In genomic region chr11:102258095-102258494, GRCm38 (mm10) we compare ENCODE assay signal across 23 mouse cellular contexts. TPM values are rescaled to one million over a fixed set of nuclear protein-coding genes. Genes with fewer than 3 reads are reported as not detected.
DNase-seq lines count a peak whose midpoint lies in the region; ATAC-seq and TF ChIP-seq lines count a peak whose summit lies in the region.
"Had no signal": no experiment of that assay in that cellular context is flagged by ENCODE, and none has a peak within 500 bp of the region (broad histone marks: within the 10 kb centered on the region; RNA-seq: fewer than 3 reads in every experiment).

No protein-coding gene starts in this region.

- H3K4me3 ChIP-seq in forebrain, embryonic 12.5 days (replicated peaks): no peak overlapping the region
- no peak overlapping the region for H3K4me3 ChIP-seq in forebrain, postnatal 0 days (ENCODE audit: low read depth, low read length)
- no peak overlapping the region for H3K4me3 ChIP-seq in heart, embryonic 12.5 days
- no peak overlapping the region for H3K4me3 ChIP-seq in heart, embryonic 10.5 days
- no peak overlapping the region for H3K4me3 ChIP-seq in ES-Bruce4 (ENCODE audit: low read depth, low read length)
- H3K4me3 ChIP-seq in olfactory bulb, adult 2 months (ENCODE audit: insufficient read depth, low read depth, low read length): no peak overlapping the region
- H3K4me3 ChIP-seq: embryonic facial prominence, embryonic 15.5 days; erythroblast, embryonic 14.5 days; gastrocnemius, adult 2 months; heart, embryonic 15.5 days; intestine, embryonic 15.5 days had no signal

- WGBS in forebrain, embryonic 12.5 days: 88% methylated on average over 6 of the region's 6 CpGs
- WGBS in forebrain, postnatal 0 days: 88% methylated on average over 6 of the region's 6 CpGs
- WGBS in heart, embryonic 12.5 days: 58% methylated on average over 6 of the region's 6 CpGs
- WGBS in heart, embryonic 10.5 days: 64% methylated on average over 6 of the region's 6 CpGs
- WGBS in olfactory bulb, adult 2 months: 61% methylated on average over 6 of the region's 6 CpGs

- H3K4me2 ChIP-seq in forebrain, embryonic 12.5 days: no peak overlapping the region
- no peak overlapping the region for H3K4me2 ChIP-seq in forebrain, postnatal 0 days (ENCODE audit: low read depth)
- H3K4me2 ChIP-seq in heart, embryonic 12.5 days: no peak overlapping the region
- H3K4me2 ChIP-seq: embryonic facial prominence, embryonic 15.5 days; hindbrain, embryonic 14.5 days; intestine, embryonic 15.5 days had no signal

- intact Hi-C loops in left cerebral cortex, postnatal 14 days (cut with DNase I): no loop called here

- H3K9me3 ChIP-seq in forebrain, embryonic 12.5 days: no peaks in the 10 kb centered on the region
- no peaks in the 10 kb centered on the region for H3K9me3 ChIP-seq in forebrain, postnatal 0 days (ENCODE audit: low read length)
- H3K9me3 ChIP-seq in heart, embryonic 12.5 days (replicated peaks): no peaks in the 10 kb centered on the region
- H3K9me3 ChIP-seq in heart, embryonic 10.5 days: no peaks in the 10 kb centered on the region
- no peaks in the 10 kb centered on the region for H3K9me3 ChIP-seq in ES-Bruce4 (replicated peaks; ENCODE audit: control insufficient read depth, insufficient read depth, low read length, poor library complexity, severe bottlenecking)
- H3K9me3 ChIP-seq: embryonic facial prominence, embryonic 15.5 days; heart, embryonic 15.5 days; intestine, embryonic 15.5 days had no signal

- H3K9ac ChIP-seq in forebrain, embryonic 12.5 days: no peak overlapping the region
- no peak overlapping the region for H3K9ac ChIP-seq in forebrain, postnatal 0 days
- 0 out of 2 replicates have a peak overlapping the region, but pooled peaks have one; percentile 14 for H3K9ac ChIP-seq in heart, embryonic 12.5 days
- H3K9ac ChIP-seq in ES-Bruce4 (ENCODE audit: low read depth, poor library complexity, severe bottlenecking): 0 out of 2 replicates have a peak overlapping the region, but pooled peaks have one; percentile 16
- H3K9ac ChIP-seq: embryonic facial prominence, embryonic 15.5 days; heart, embryonic 15.5 days; hindbrain, embryonic 14.5 days; intestine, embryonic 15.5 days had no signal

- peaks cover 14% of the 10 kb centered on the region for H3K4me1 ChIP-seq in forebrain, embryonic 12.5 days
- H3K4me1 ChIP-seq in forebrain, postnatal 0 days (ENCODE audit: insufficient read depth): no peaks in the 10 kb centered on the region
- H3K4me1 ChIP-seq in heart, embryonic 12.5 days (replicated peaks): peaks cover 34% of the 10 kb centered on the region
- H3K4me1 ChIP-seq in heart, embryonic 10.5 days: peaks cover 46% of the 10 kb centered on the region
- peaks cover 7% of the 10 kb centered on the region for H3K4me1 ChIP-seq in ES-Bruce4 (ENCODE audit: control insufficient read depth, insufficient read depth, low read length)
- peaks cover 12% of the 10 kb centered on the region for H3K4me1 ChIP-seq in olfactory bulb, adult 2 months (ENCODE audit: control insufficient read depth, insufficient read depth, low read length)
- H3K4me1 ChIP-seq: intestine, embryonic 15.5 days had no signal

- no peak for TF ChIP-seq EP300 in ES-Bruce4 (IDR thresholded peaks at IDR 0.05; ENCODE audit: insufficient read depth, low read depth, low read length)

- TF ChIP-seq POLR2A in ES-Bruce4 (IDR thresholded peaks at IDR 0.05; ENCODE audit: insufficient read depth, low read length): no peak
- no peak for TF ChIP-seq POLR2A in olfactory bulb, adult 2 months (IDR thresholded peaks at IDR 0.05; ENCODE audit: insufficient read depth, low read depth, low read length)

- H3K36me3 ChIP-seq in forebrain, embryonic 12.5 days (replicated peaks): peaks cover 54% of the 10 kb centered on the region
- H3K36me3 ChIP-seq in forebrain, postnatal 0 days (ENCODE audit: insufficient read depth): no peaks in the 10 kb centered on the region
- H3K36me3 ChIP-seq in heart, embryonic 12.5 days: peaks cover 53% of the 10 kb centered on the region
- H3K36me3 ChIP-seq in heart, embryonic 10.5 days: peaks cover 59% of the 10 kb centered on the region
- peaks cover 76% of the 10 kb centered on the region for H3K36me3 ChIP-seq in ES-Bruce4 (ENCODE audit: control insufficient read depth, insufficient read depth, low read length, poor library complexity, severe bottlenecking)

- TF ChIP-seq CTCF in forebrain, postnatal 0 days (IDR thresholded peaks at IDR 0.05; ENCODE audit: low read depth): no peak
- no peak for TF ChIP-seq CTCF in ES-Bruce4 (IDR thresholded peaks at IDR 0.05; ENCODE audit: low read depth, low read length)
- TF ChIP-seq CTCF in olfactory bulb, adult 2 months (IDR thresholded peaks at IDR 0.05; ENCODE audit: insufficient read depth, low read depth, low read length): no peak

- DNase-seq in forebrain, postnatal 0 days: no peak
- DNase-seq in heart, embryonic 10.5 days (ENCODE audit: low spot score): no peak
- no peak for DNase-seq in left cerebral cortex, postnatal 14 days (ENCODE audit: low spot score in 2 of 2)
- DNase-seq: adrenal gland, adult 2 months; adrenal gland, postnatal 25 days; cerebellum, adult 18-20 months; cerebellum, adult 9-11 months; cerebellum, postnatal 36 days; gastrocnemius, adult 2 months; gastrocnemius, postnatal 36 days; heart, adult 11 months; heart, postnatal 14 days had no signal

- ATAC-seq in forebrain, embryonic 12.5 days (ENCODE audit: low FRiP score): no peak
- no peak for ATAC-seq in forebrain, postnatal 0 days
- ATAC-seq in heart, embryonic 12.5 days (ENCODE audit: insufficient number of reproducible peaks, low FRiP score): no peak
- ATAC-seq: intestine, embryonic 15.5 days had no signal

- peak overlapping the region; percentile 38; the same call in 1 of the 2 replicates for H3K27ac ChIP-seq in forebrain, embryonic 12.5 days
- H3K27ac ChIP-seq in forebrain, postnatal 0 days (ENCODE audit: low read depth, low read length): no peak overlapping the region
- no peak overlapping the region for H3K27ac ChIP-seq in heart, embryonic 12.5 days (ENCODE audit: poor library complexity, severe bottlenecking)
- no peak overlapping the region for H3K27ac ChIP-seq in heart, embryonic 10.5 days
- H3K27ac ChIP-seq in ES-Bruce4 (ENCODE audit: insufficient read depth, low read length): 0 out of 2 replicates have a peak overlapping the region, but pooled peaks have one; percentile 46
- H3K27ac ChIP-seq in olfactory bulb, adult 2 months (ENCODE audit: insufficient read depth, low read depth, low read length): peak overlapping the region; percentile 56; the same call in 1 of the 2 replicates
- H3K27ac ChIP-seq: gastrocnemius, adult 2 months; heart, embryonic 15.5 days; hindbrain, embryonic 14.5 days; intestine, embryonic 15.5 days had no signal

- H3K27me3 ChIP-seq in forebrain, embryonic 12.5 days: no peaks in the 10 kb centered on the region
- no peaks in the 10 kb centered on the region for H3K27me3 ChIP-seq in forebrain, postnatal 0 days (ENCODE audit: insufficient read depth, low read length)
- no peaks in the 10 kb centered on the region for H3K27me3 ChIP-seq in heart, embryonic 12.5 days (replicated peaks)
- H3K27me3 ChIP-seq in heart, embryonic 10.5 days (ENCODE audit: insufficient read depth, poor library complexity, severe bottlenecking): no peaks in the 10 kb centered on the region
- H3K27me3 ChIP-seq in ES-Bruce4 (ENCODE audit: control insufficient read depth, insufficient read depth, low read length, poor library complexity, severe bottlenecking): no peaks in the 10 kb centered on the region
- H3K27me3 ChIP-seq: embryonic facial prominence, embryonic 15.5 days; heart, embryonic 15.5 days; intestine, embryonic 15.5 days had no signal

RNA-seq across cellular contexts. Expression of gene BC030867, which starts 9.4 kb away (rescaled TPM):
- 18.5 and 19.4 TPM in 2 replicates for polyA plus RNA-seq in forebrain, embryonic 12.5 days (2016; fragmentation: Nextera tagmentation; extraction: Ambion mirVana)
- total RNA-seq in forebrain, postnatal 0 days (2014; rRNA removed): 0.62 and 1.0 TPM in 2 replicates
- polyA plus RNA-seq in forebrain, postnatal 0 days (2015; fragmentation: Nextera tagmentation; extraction: Ambion mirVana): 1.5 and 1.6 TPM in 2 replicates
- 14.0 and 14.3 TPM in 2 replicates for polyA plus RNA-seq in heart, embryonic 12.5 days (2016; fragmentation: Nextera tagmentation; extraction: Ambion mirVana)
- 16.5 and 19.4 TPM in 2 replicates for polyA plus RNA-seq in heart, embryonic 10.5 days (2016; fragmentation: Nextera tagmentation; extraction: Ambion mirVana)
- 32.5 and 34.0 TPM in 2 replicates for polyA plus RNA-seq in ES-Bruce4 (2011; ENCODE audit: insufficient read depth, insufficient read length, low read depth, missing spikeins)
- not detected in 2 replicates for polyA plus RNA-seq in olfactory bulb, adult 2 months (2012; ENCODE audit: insufficient read depth, insufficient read length, low replicate concordance, missing spikeins)
- under 1 TPM; 0.46 to 0.63 TPM for total RNA-seq in left cerebral cortex, postnatal 14 days (2021)
- total RNA-seq: gastrocnemius, adult 2 months; gastrocnemius, postnatal 36 days had no signal

RNA-seq across cellular contexts. Expression of gene Asb16, which starts 10.4 kb away (rescaled TPM):
- not detected in 2 replicates for polyA plus RNA-seq in forebrain, embryonic 12.5 days (2016; fragmentation: Nextera tagmentation; extraction: Ambion mirVana)
- total RNA-seq in forebrain, postnatal 0 days (2014; rRNA removed): 0.54 and 1.4 TPM in 2 replicates
- 0.11 TPM in 1 of 2 replicates, not detected in the other for polyA plus RNA-seq in forebrain, postnatal 0 days (2015; fragmentation: Nextera tagmentation; extraction: Ambion mirVana)
- 0.06 and 0.13 TPM in 2 replicates for polyA plus RNA-seq in heart, embryonic 12.5 days (2016; fragmentation: Nextera tagmentation; extraction: Ambion mirVana)
- polyA plus RNA-seq in heart, embryonic 10.5 days (2016; fragmentation: Nextera tagmentation; extraction: Ambion mirVana): 0.06 and 0.08 TPM in 2 replicates
- 0.70 and 2.3 TPM in 2 replicates for polyA plus RNA-seq in ES-Bruce4 (2011; ENCODE audit: insufficient read depth, insufficient read length, low read depth, missing spikeins)
- polyA plus RNA-seq in olfactory bulb, adult 2 months (2012; ENCODE audit: insufficient read depth, insufficient read length, low replicate concordance, missing spikeins): not detected in 2 replicates
- under 1 TPM; 0.59 to 0.72 TPM for total RNA-seq in left cerebral cortex, postnatal 14 days (2021)
- total RNA-seq: hematopoietic stem cell, adult 5-6 weeks had no signal
- polyA plus RNA-seq: C2C12; intestine, embryonic 15.5 days had no signal

RNA-seq across cellular contexts. Expression of gene Tmub2, which starts 26.6 kb away (rescaled TPM):
- 53.9 and 55.9 TPM in 2 replicates for polyA plus RNA-seq in forebrain, embryonic 12.5 days (2016; fragmentation: Nextera tagmentation; extraction: Ambion mirVana)
- 72.5 and 77.4 TPM in 2 replicates for total RNA-seq in forebrain, postnatal 0 days (2014; rRNA removed)
- polyA plus RNA-seq in forebrain, postnatal 0 days (2015; fragmentation: Nextera tagmentation; extraction: Ambion mirVana): 63.0 and 67.0 TPM in 2 replicates
- 35.7 and 38.9 TPM in 2 replicates for polyA plus RNA-seq in heart, embryonic 12.5 days (2016; fragmentation: Nextera tagmentation; extraction: Ambion mirVana)
- 40.1 and 41.8 TPM in 2 replicates for polyA plus RNA-seq in heart, embryonic 10.5 days (2016; fragmentation: Nextera tagmentation; extraction: Ambion mirVana)
- 19.7 and 20.0 TPM in 2 replicates for polyA plus RNA-seq in ES-Bruce4 (2011; ENCODE audit: insufficient read depth, insufficient read length, low read depth, missing spikeins)
- 472 TPM in 1 of 2 replicates, not detected in the other for polyA plus RNA-seq in olfactory bulb, adult 2 months (2012; ENCODE audit: insufficient read depth, insufficient read length, low replicate concordance, missing spikeins)
- total RNA-seq in left cerebral cortex, postnatal 14 days (2021): 10 to 100 TPM; 66.1 to 69.5 TPM

RNA-seq across cellular contexts. Expression of gene Hdac5, which starts 28.1 kb away (rescaled TPM):
- 68.8 and 70.6 TPM in 2 replicates for polyA plus RNA-seq in forebrain, embryonic 12.5 days (2016; fragmentation: Nextera tagmentation; extraction: Ambion mirVana)
- total RNA-seq in forebrain, postnatal 0 days (2014; rRNA removed): 170 and 209 TPM in 2 replicates
- polyA plus RNA-seq in forebrain, postnatal 0 days (2015; fragmentation: Nextera tagmentation; extraction: Ambion mirVana): 67.1 and 69.4 TPM in 2 replicates
- 92.2 and 95.9 TPM in 2 replicates for polyA plus RNA-seq in heart, embryonic 12.5 days (2016; fragmentation: Nextera tagmentation; extraction: Ambion mirVana)
- 84.9 and 103 TPM in 2 replicates for polyA plus RNA-seq in heart, embryonic 10.5 days (2016; fragmentation: Nextera tagmentation; extraction: Ambion mirVana)
- polyA plus RNA-seq in ES-Bruce4 (2011; ENCODE audit: insufficient read depth, insufficient read length, low read depth, missing spikeins): 41.2 and 42.4 TPM in 2 replicates
- 223 TPM in 1 of 2 replicates, not detected in the other for polyA plus RNA-seq in olfactory bulb, adult 2 months (2012; ENCODE audit: insufficient read depth, insufficient read length, low replicate concordance, missing spikeins)
- total RNA-seq in left cerebral cortex, postnatal 14 days (2021): 100 to 1,000 TPM; 194 to 197 TPM

RNA-seq across cellular contexts. Expression of gene Atxn7l3, which starts 38.3 kb away (rescaled TPM):
- 22.4 and 22.6 TPM in 2 replicates for polyA plus RNA-seq in forebrain, embryonic 12.5 days (2016; fragmentation: Nextera tagmentation; extraction: Ambion mirVana)
- total RNA-seq in forebrain, postnatal 0 days (2014; rRNA removed): 162 and 167 TPM in 2 replicates
- 24.3 and 26.2 TPM in 2 replicates for polyA plus RNA-seq in forebrain, postnatal 0 days (2015; fragmentation: Nextera tagmentation; extraction: Ambion mirVana)
- polyA plus RNA-seq in heart, embryonic 12.5 days (2016; fragmentation: Nextera tagmentation; extraction: Ambion mirVana): 10.9 and 11.8 TPM in 2 replicates
- polyA plus RNA-seq in heart, embryonic 10.5 days (2016; fragmentation: Nextera tagmentation; extraction: Ambion mirVana): 9.1 and 14.3 TPM in 2 replicates
- polyA plus RNA-seq in ES-Bruce4 (2011; ENCODE audit: insufficient read depth, insufficient read length, low read depth, missing spikeins): 44.3 and 50.3 TPM in 2 replicates
- polyA plus RNA-seq in olfactory bulb, adult 2 months (2012; ENCODE audit: insufficient read depth, insufficient read length, low replicate concordance, missing spikeins): not detected in 2 replicates
- 100 to 1,000 TPM; 180 to 196 TPM for total RNA-seq in left cerebral cortex, postnatal 14 days (2021)

Comparison
In these comparisons a context has a peak if more than half of its experiments do, and no peak if none do; other contexts are left out.
1. H3K27ac ChIP-seq: peak in forebrain, embryonic 12.5 days (single experiment), ES-Bruce4 (single experiment) and olfactory bulb, adult 2 months (single experiment); none in forebrain, postnatal 0 days (single experiment), heart, embryonic 12.5 days (single experiment) and heart, embryonic 10.5 days (single experiment).
2. H3K9ac ChIP-seq: peak in heart, embryonic 12.5 days (single experiment) and ES-Bruce4 (single experiment); none in forebrain, embryonic 12.5 days (single experiment) and forebrain, postnatal 0 days (single experiment).